Mouse (Mus musculus): ENCODE measurements around the gene Gm49425. TPM values are rescaled to one million over a fixed set of nuclear protein-coding genes. Genes with fewer than 3 reads are reported as not detected.

Gene Gm49425
- polyA plus RNA-seq, 1 experiment from 2014 or later = not detected

DNA sequence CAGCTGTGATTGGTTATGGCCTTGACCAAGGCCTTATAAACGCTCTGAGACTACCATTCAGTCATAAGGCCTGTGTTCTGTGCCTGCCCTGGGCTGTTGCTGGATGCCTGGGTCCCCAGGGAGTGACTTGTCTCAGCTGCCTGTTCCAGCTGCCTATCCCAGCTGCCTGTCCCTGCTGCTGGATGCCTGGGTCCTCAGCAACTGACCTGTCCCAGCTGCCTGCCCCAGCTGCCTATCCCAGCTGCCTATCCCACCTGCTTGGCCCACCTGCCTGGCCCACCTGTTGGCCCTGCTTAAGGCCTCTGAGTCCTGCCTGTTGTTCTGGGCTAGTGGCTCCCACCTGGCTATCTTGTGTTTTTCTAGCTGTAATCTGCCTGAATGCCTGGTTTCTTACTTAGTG is 22.9 kb downstream of the Gm49425 start:
- DNase-seq (ENCODE audit: low spot score) (peak; percentile 16), ATAC-seq (ENCODE audit: low FRiP score, low TSS enrichment) (no peak)
- Histone ChIP-seq H3K4me3 (ENCODE audit: low read depth, low read length) (no peak overlapping the region), H3K27ac (replicated peaks) (no peak overlapping the region), H3K4me1 (replicated peaks; ENCODE audit: control insufficient read depth, insufficient read depth) (no peaks in the 10 kb centered on the region), H3K9me3 (ENCODE audit: control insufficient read depth, low read length) (no peaks in the 10 kb centered on the region), H3K4me2 (replicated peaks; ENCODE audit: low read depth) (no peak overlapping the region), H3K9ac (ENCODE audit: low read length) (no peak overlapping the region), H3K27me3 (ENCODE audit: control insufficient read depth, insufficient read depth, low read length) (no peaks in the 10 kb centered on the region), H3K36me3 (ENCODE audit: control insufficient read depth, insufficient read depth, low read length) (no peaks in the 10 kb centered on the region)
- 67% methylated on average over 1 of the region's 1 CpGs for WGBS
- TF ChIP-seq EP300 (optimal IDR thresholded peaks at IDR 0.05) (no peak), CTCF (IDR thresholded peaks at IDR 0.05; ENCODE audit: low read depth) (no peak)

GRCm38 (mm10) chr15:101493713-101494112 is 23.3 kb downstream of the Gm49425 start:
- Histone ChIP-seq H3K27ac (replicated peaks) (no peak overlapping the region), H3K9me3 (ENCODE audit: control insufficient read depth, low read length) (no peaks in the 10 kb centered on the region), H3K36me3 (ENCODE audit: control insufficient read depth, insufficient read depth, low read length) (no peaks in the 10 kb centered on the region), H3K4me3 (ENCODE audit: low read depth, low read length) (no peak overlapping the region), H3K4me1 (replicated peaks; ENCODE audit: control insufficient read depth, insufficient read depth) (no peaks in the 10 kb centered on the region), H3K9ac (ENCODE audit: low read length) (no peak overlapping the region), H3K4me2 (replicated peaks; ENCODE audit: low read depth) (no peak overlapping the region), H3K27me3 (ENCODE audit: control insufficient read depth, insufficient read depth, low read length) (no peaks in the 10 kb centered on the region)
- no peak for TF ChIP-seq CTCF (IDR thresholded peaks at IDR 0.05; ENCODE audit: low read depth)
- no peak for TF ChIP-seq EP300 (optimal IDR thresholded peaks at IDR 0.05)
- ATAC-seq (ENCODE audit: low FRiP score, low TSS enrichment) (no peak), DNase-seq (ENCODE audit: low spot score) (no peak)
- 95% methylated on average over 6 of the region's 6 CpGs for WGBS

GRCm38 (mm10) chr15:101492718-101493117 is 24.3 kb downstream of the Gm49425 start:
- no peak for TF ChIP-seq EP300 (optimal IDR thresholded peaks at IDR 0.05)
- no peak for TF ChIP-seq CTCF (IDR thresholded peaks at IDR 0.05; ENCODE audit: low read depth)
- H3K9ac ChIP-seq (ENCODE audit: low read length) = no peak overlapping the region
- ATAC-seq (ENCODE audit: low FRiP score, low TSS enrichment) (0 out of 2 replicates have a peak, but pooled peaks have one; percentile 19), DNase-seq (ENCODE audit: low spot score) (no peak)
- H3K4me2 ChIP-seq (replicated peaks; ENCODE audit: low read depth) = no peak overlapping the region
- no peaks in the 10 kb centered on the region for H3K9me3 ChIP-seq (ENCODE audit: control insufficient read depth, low read length)
- 40% methylated on average over 8 of the region's 8 CpGs for WGBS
- no peaks in the 10 kb centered on the region for H3K27me3 ChIP-seq (ENCODE audit: control insufficient read depth, insufficient read depth, low read length)
- no peak overlapping the region for H3K4me3 ChIP-seq (ENCODE audit: low read depth, low read length)
- no peaks in the 10 kb centered on the region for H3K4me1 ChIP-seq (replicated peaks; ENCODE audit: control insufficient read depth, insufficient read depth)
- H3K36me3 ChIP-seq (ENCODE audit: control insufficient read depth, insufficient read depth, low read length) = no peaks in the 10 kb centered on the region
- no peak overlapping the region for H3K27ac ChIP-seq (replicated peaks)

DNA sequence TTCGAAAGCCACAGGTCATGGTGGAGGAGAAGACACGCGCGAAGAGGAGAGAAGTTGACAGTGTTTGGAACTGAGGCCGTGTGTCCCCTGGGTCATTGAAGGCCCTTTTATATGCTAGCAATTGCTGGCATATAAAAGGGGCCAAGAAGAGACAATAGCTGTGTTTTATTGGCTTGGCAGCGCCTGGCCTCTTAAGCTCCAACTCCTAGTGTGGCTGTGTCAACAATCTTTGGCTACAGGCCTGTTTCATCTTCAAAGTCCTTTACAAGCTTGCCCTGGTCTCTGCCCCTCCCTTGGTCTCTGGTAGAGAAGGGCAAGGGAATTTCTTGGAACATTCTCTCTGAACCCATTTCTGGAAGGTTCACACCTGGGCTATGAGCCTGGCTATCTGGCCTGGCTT is 25.6 kb downstream of the Gm49425 start, which contains the start of gene Krt83:
TSS of gene Krt83 (minus strand) at position 82 of the 400 bp plus-strand sequence.
- DNase-seq (ENCODE audit: low spot score) = no peak
- H3K4me2 ChIP-seq (replicated peaks; ENCODE audit: low read depth) = no peak within 1 kb of the TSS
- no peak for TF ChIP-seq CTCF (IDR thresholded peaks at IDR 0.05; ENCODE audit: low read depth)
- TF ChIP-seq EP300 (optimal IDR thresholded peaks at IDR 0.05) = no peak
- no peak within 1 kb of the TSS for H3K27ac ChIP-seq (replicated peaks)
- no peak for ATAC-seq (ENCODE audit: low FRiP score, low TSS enrichment)
- H3K9me3 ChIP-seq (ENCODE audit: control insufficient read depth, low read length) = no peaks in the 10 kb centered on the region
- no peak within 1 kb of the TSS for H3K9ac ChIP-seq (ENCODE audit: low read length)
- no peaks in the 10 kb centered on the region for H3K36me3 ChIP-seq (ENCODE audit: control insufficient read depth, insufficient read depth, low read length)
- H3K4me3 ChIP-seq (ENCODE audit: low read depth, low read length) = no peak within 1 kb of the TSS
- H3K4me1 ChIP-seq (replicated peaks; ENCODE audit: control insufficient read depth, insufficient read depth) = no peaks in the 10 kb centered on the region
- WGBS = 75% methylated on average over 6 of the region's 6 CpGs
- H3K27me3 ChIP-seq (ENCODE audit: control insufficient read depth, insufficient read depth, low read length) = no peaks in the 10 kb centered on the region

DNA sequence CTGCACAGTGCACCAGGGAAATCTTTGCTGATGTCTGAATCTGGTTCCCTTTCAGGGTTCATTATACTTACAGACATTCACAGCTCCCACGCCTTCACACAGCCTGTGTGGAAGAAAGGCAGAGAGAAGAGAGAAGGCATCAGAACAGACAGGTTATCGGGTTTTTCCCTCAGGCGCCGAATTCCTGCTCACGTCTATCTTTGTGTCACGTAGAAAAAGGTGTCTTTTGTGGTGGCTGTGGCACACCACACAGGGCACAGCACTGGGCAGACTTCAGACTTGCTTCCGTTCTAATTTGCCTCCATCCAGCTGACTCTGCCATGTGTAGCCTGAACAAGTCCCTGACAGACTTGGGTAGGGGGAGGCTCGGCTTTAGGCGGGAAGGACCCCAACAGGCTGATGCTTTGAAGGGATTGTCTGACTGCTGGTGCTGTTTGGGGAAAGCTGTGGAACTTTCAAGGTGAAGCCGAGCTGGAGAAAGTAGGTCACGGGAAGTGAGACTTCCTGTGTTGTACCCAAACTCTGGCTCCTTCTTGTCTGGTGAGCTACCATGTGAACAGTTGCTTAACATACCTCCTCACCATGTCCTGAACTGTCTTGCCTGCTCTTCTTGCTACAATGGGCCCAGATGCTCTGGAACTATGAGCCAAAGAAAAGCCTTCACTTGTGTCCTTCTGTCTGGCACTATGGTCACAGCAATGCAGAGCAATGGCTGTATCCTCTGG is 31.0 kb downstream of the Gm49425 start:
- H3K9me3 ChIP-seq (ENCODE audit: control insufficient read depth, low read length) = no peaks in the 10 kb centered on the region
- no peak overlapping the region for H3K4me2 ChIP-seq (replicated peaks; ENCODE audit: low read depth)
- DNase-seq (ENCODE audit: low spot score) (no peak), ATAC-seq (ENCODE audit: low FRiP score, low TSS enrichment) (no peak)
- no peaks in the 10 kb centered on the region for H3K27me3 ChIP-seq (ENCODE audit: control insufficient read depth, insufficient read depth, low read length)
- no peak overlapping the region for H3K9ac ChIP-seq (ENCODE audit: low read length)
- TF ChIP-seq EP300 (optimal IDR thresholded peaks at IDR 0.05) (no peak), CTCF (IDR thresholded peaks at IDR 0.05; ENCODE audit: low read depth) (no peak)
- no peaks in the 10 kb centered on the region for H3K36me3 ChIP-seq (ENCODE audit: control insufficient read depth, insufficient read depth, low read length)
- no peak overlapping the region for H3K4me3 ChIP-seq (ENCODE audit: low read depth, low read length)
- 66% methylated on average over 11 of the region's 11 CpGs for WGBS
- H3K27ac ChIP-seq (replicated peaks) = no peak overlapping the region
- no peaks in the 10 kb centered on the region for H3K4me1 ChIP-seq (replicated peaks; ENCODE audit: control insufficient read depth, insufficient read depth)

DNA sequence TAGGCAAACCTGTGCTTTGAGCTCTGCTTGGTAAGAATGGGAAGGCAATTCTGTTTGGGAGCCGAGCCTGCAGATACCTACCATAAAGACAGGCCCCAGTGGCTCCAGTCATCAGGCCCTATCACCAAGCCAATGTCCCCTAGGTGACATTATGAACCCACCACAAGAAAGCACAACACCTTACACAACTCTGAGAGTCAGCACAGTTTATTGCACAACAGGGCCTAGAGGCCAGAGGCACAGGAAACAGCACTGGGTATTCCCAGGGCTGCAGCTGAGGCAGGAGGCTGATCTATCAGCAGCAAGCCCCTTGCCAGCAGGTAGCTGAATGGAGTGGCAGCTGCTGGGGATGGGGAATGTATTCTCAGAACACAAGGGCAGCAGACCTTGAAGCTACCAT is 32.1 kb downstream of the Gm49425 start:
- ATAC-seq (ENCODE audit: low FRiP score, low TSS enrichment) = no peak
- 67% methylated on average over 1 of the region's 1 CpGs for WGBS

More for the DNA sequence above, 32.1 kb downstream of the Gm49425 start:
- Histone ChIP-seq H3K27me3 (ENCODE audit: control insufficient read depth, insufficient read depth, low read length) (no peaks in the 10 kb centered on the region), H3K4me3 (ENCODE audit: low read depth, low read length) (no peak overlapping the region), H3K9ac (ENCODE audit: low read length) (no peak overlapping the region), H3K36me3 (ENCODE audit: control insufficient read depth, insufficient read depth, low read length) (no peaks in the 10 kb centered on the region), H3K4me2 (replicated peaks; ENCODE audit: low read depth) (no peak overlapping the region), H3K27ac (replicated peaks) (no peak overlapping the region), H3K9me3 (ENCODE audit: control insufficient read depth, low read length) (no peaks in the 10 kb centered on the region), H3K4me1 (replicated peaks; ENCODE audit: control insufficient read depth, insufficient read depth) (no peaks in the 10 kb centered on the region)
- DNase-seq (ENCODE audit: low spot score) = no peak
- TF ChIP-seq EP300 (optimal IDR thresholded peaks at IDR 0.05) (no peak), CTCF (IDR thresholded peaks at IDR 0.05; ENCODE audit: low read depth) (no peak)
